Mouse (Mus musculus) layer of hippocampus, postnatal 14 days (tissue): ENCODE data around the gene Il9r. TPM values are rescaled to one million over a fixed set of nuclear protein-coding genes. Genes with fewer than 3 reads are reported as not detected.

Experiments used
- DNase-seq, 2 experiments: peaks; one replicate each; pipeline ENCODE4 v3.0.0; 2021 to 2022; ENCODE audit warnings: low spot score in 2 of 2, mixed read lengths in 1 of 2
- total RNA-seq, 2 experiments: library from RNA; stranded (reverse); gene quantifications; 2 replicates each; pipeline ENCODE4 v1.2.3; 2021

Il9r gene
- total RNA-seq, 2 experiments from 2014 or later = not detected

- no peak for DNase-seq
Measured at GRCm38 (mm10) chr11:32227041-32227440, 27.0 kb upstream of the Il9r start.

DNA sequence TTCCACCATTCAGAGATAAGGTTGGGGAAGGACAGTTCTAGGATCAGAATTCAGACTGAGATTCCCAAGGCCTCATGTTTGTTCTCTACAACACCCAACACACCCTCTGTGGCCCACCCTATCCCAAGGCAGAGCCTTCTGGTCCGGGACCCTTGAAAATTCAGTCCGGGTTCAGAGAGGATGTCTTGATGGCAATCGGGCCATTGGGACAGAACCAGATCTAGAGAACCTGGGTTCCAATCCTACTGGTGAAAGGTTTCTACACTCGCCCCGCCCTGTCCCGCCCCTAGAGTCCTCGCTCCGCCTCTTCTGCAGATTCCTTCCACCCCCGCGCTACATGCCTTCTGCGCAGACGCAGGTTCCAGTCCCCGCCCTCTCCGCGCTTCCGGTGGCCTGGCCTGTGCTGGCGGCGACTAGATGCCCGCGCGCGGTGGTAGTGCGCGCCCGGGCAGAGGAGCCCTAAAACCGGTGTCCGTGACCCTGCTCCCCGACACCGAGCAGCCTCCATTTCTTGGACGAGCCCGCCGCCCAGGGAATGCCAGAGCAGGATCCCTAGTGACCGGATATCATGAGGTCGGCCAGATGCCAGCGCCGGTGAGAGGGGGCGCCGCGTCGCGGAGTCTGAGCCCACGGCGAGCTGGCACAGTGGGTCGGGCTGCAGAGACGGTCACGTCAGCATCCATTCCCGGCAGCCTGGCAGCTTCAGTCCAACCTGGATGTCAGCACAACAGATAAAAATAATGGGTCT lies 26.2 kb upstream of the Il9r start, which contains the start of gene Mpg:
TSS of gene Mpg (plus strand) at position 382 of the 748 bp plus-strand sequence.
- DNase-seq = peak; percentile 86

- no peak for DNase-seq
Measured at GRCm38 (mm10) chr11:32225222-32226104, 25.4 kb upstream of the Il9r start.

- DNase-seq = no peak
Measured at GRCm38 (mm10) chr11:32224468-32225139, 24.5 kb upstream of the Il9r start.

DNA sequence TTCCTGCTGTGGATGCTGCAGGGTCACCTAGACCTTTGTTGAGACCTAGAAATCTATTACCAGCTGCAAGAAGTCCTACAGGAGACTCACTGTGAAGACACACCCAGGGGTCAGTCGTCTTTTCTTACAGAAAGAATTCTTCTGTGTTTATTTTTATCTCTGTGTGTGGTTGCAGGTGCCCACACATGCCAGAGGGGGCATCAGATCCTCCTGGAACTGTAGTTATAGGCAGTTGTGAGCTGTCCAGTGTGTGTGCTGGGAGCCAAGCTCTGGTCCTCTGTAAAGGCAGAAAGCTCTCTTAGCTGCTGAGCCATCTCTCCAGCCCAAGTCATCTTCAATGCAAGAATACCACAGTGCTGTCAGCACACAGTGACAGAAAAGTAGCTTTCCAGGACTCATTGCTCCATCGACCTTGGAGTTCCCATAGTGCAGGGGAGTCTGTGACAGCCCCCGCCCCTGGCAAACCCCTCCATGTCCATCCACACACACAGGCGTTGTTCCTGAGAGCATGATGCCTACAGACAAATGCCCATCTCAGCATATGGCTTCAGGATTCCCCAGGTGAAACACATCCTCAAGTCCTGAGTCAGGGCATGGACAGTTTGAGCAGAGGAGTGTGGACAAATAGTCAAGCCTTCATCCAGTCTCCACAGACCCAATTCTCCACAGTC lies 23.4 kb upstream of the Il9r start:
- no peak for DNase-seq

GRCm38 (mm10) chr11:32222570-32223194 lies 22.6 kb upstream of the Il9r start:
- no peak for DNase-seq

GRCm38 (mm10) chr11:32221951-32222409 lies 21.9 kb upstream of the Il9r start, which contains the start of gene Rhbdf1:
TSS of gene Rhbdf1 (minus strand) at chr11:32222300.
- DNase-seq = no peak

GRCm38 (mm10) chr11:32221225-32221950 lies 21.3 kb upstream of the Il9r start:
- DNase-seq = no peak

- no peak for DNase-seq
Measured at GRCm38 (mm10) chr11:32220607-32221224, 20.6 kb upstream of the Il9r start.

GRCm38 (mm10) chr11:32219287-32219686 lies 19.2 kb upstream of the Il9r start:
- no peak for DNase-seq

- DNase-seq = no peak
Measured at GRCm38 (mm10) chr11:32218501-32219050, 18.5 kb upstream of the Il9r start.

- DNase-seq = no peak
Measured at GRCm38 (mm10) chr11:32216851-32217250, 16.8 kb upstream of the Il9r start.

DNA sequence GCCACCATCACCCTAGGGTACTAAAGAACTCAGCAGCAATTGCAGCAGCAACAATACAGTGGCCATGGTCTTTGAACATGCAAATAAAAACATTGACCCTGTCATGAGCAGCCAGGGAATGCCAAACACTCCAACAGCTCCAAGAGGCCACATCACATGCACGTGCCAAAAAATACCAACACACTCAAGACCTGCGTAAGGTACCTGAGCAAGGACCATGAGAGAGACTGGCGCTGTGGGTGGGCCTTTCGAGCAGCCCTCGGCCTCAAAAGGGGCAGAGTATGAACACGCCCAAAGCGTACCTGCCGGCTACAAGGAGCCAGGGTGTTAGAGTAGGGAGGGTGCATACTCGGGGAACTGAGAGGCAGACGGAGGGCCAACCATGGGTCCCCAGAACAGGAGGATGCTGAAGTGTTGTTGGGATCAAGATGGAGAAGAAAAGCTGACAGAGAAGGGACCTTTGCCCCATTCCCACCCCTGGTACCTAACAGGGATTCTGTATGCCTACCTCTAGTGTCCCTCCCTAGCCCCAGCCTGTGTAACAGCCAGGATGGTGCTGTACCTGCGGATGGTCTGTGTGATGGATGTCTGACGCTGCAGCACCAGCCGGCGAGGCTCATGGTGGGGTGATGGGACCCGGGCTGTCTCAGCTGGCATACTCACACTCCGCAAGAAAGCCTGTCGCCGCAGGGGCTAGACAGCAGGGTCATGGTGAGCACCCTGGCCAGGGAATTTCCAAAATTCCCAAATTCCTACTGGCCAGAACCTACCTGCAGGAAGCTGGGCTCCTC lies 15.5 kb upstream of the Il9r start:
- DNase-seq = no peak

DNA sequence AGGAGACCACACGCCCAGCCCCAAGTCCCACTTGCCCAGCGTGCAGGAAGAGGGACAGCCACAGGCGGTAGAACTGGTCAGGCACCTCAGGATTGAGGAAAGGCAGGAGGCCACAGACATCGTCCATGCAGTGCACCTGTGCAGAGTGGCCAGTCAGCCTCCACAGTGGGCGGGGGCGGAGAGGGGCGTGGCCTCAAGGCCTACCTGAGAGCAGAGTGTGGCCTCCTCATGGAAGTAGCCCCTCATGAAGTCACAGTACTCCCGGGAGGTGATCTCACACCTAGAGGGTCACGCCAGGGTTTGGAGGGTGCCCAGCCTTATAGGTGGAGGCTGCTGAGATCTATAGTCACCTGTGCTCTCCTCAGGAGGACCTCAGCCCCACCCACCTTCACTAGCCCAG lies 10.5 kb upstream of the Il9r start:
- no peak for DNase-seq

DNA sequence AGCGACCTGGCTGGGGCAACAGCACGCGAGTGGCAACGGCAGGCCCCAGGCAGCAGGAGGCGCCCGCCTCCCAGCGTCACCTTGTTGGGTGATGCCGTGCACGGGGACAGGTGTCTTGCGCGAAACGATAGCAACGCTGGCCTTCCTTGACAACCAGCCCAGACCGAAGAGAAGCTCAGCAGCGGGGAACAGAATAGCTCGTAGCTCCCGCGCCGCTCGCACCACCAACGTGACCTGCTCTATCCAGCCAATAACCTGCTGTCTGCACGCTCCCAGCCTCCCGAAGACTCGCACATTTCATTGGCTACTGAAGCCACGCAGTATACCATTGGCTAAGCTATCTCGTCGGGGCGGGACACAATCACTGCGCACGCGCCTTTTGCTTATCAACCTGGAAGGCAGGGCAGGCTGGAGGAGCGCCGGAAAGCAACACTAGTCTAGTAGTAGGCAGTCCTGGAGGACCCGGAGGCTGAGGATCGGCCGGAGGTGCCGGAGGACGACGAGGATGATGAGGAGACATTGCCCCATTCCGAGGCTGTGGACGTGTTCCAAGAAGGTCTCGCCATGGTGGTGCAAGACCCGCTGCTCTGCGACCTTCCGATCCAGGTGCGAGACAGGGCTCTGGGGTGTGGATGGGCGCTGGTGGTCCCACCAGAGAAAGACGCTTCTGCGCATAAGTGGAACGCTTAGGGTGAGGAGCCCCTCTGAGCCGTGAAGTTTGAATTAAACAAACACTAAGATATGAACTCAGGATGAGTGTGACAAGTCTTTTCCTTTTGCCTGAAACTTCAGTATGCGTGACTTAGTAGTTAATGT lies 5.2 kb upstream of the Il9r start, which contains the start of gene Snrnp25:
TSS of gene Snrnp25 (plus strand) at position 358 of the 816 bp plus-strand sequence.
- peak; percentile 90 to 98 for DNase-seq

DNA sequence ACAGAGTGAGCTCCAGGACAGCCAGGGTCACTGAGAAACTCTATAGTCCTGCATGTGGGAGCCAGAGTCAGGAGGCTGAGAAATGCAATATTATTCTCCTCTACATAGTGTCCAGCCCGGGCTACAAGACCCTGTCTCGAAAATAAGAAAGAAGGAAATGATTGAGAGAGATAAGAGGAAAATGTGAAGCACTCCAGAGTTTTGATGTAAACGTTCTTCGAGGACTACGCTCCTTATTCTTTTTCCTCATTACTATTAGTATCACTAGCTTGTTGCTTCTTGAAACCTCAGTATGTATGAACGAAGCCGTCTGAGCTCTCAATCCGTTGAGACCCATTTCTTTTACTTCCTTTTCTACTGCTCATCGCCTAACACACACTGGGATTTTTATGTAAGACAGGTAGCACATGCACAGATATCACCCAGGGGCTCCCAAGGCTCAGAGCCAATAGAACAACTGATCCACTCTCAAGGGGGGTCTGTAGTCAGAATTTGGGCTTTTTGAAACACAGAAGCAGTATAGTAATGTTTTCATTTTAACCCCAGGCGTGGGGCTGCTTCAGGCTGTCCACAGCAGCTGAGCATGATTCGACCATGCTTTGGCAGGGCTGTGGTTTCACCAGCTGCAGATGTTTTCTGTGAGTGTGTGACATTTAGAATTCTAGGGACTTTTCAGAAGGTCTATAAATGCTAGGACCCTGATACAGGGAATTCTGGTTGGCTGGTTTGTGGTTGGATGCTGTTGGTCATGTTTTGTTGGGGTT lies 2.0 kb upstream of the Il9r start:
- DNase-seq = no peak
